Mouse (Mus musculus) liver, postnatal 0 days (tissue): ENCODE measurements around the gene Serhl.

ENCODE experiments used
- CTCF ChIP-seq: sonication (generic); IDR thresholded peaks from 2 replicates; pipeline ENCODE4 v1.5.1; 2016; ENCODE audit warnings: antibody characterized with exemption, low read depth
- EP300 ChIP-seq: IDR thresholded peaks from 2 replicates; pipeline ENCODE4 v1.6.1; 2016; ENCODE audit warnings: antibody characterized with exemption, low read depth, mild to moderate bottlenecking

- no peak for TF ChIP-seq CTCF
- no peak for TF ChIP-seq EP300
Measured at GRCm38 (mm10) chr15:83040156-83040555, 49.1 kb upstream of the Serhl start.
